Mouse (Mus musculus): ENCODE results near the gene Nmrk2. TPM values are rescaled to one million over a fixed set of nuclear protein-coding genes. Genes with fewer than 3 reads are reported as not detected.

The Nmrk2 gene
- polyA plus RNA-seq, 1 experiment from 2014 or later: 0.57 TPM

DNA sequence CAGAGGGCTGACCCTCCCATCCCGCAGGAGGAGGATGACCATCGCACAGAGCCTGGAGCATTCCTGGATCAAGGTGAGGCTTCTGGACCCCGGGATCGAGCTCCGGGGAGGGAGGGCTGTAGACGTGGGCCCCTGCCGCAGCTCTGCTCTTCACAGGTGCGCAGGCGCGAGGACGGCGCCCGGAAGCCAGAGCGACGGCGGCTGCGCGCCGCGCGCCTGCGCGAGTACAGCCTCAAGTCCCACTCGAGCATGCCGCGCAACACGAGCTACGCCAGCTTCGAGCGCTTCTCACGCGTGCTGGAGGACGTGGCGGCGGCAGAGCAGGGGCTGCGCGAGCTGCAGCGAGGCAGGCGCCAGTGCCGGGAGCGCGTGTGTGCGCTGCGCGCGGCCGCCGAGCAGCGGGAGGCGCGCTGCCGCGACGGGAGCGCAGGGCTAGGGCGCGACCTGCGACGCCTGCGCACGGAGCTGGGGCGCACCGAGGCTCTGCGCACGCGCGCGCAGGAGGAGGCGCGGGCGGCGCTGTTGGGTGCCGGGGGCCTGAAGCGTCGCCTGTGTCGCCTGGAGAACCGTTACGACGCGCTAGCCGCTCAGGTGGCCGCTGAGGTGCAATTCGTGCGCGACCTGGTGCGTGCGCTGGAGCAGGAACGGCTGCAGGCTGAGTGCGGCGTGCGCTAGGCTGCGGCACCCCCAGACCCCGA, 9.4 kb downstream of the Nmrk2 start:
- H3K36me3 ChIP-seq (ENCODE audit: control insufficient read depth, insufficient read depth, low read length): 0 out of 2 replicates have a peak, but pooled peaks cover 10% of the 10 kb centered on the region
- H3K9me3 ChIP-seq (replicated peaks; ENCODE audit: control insufficient read depth, low read length): no peaks in the 10 kb centered on the region
- peaks cover 6% of the 10 kb centered on the region for H3K27me3 ChIP-seq (ENCODE audit: control insufficient read depth, insufficient read depth, low read length)
- H3K9ac ChIP-seq (ENCODE audit: low read length): peak overlapping the region; percentile 93
- H3K4me1 ChIP-seq (ENCODE audit: control insufficient read depth, insufficient read depth, low read length): peaks cover 32% of the 10 kb centered on the region
- H3K4me3 ChIP-seq (replicated peaks; ENCODE audit: low read length): peak overlapping the region; percentile 65
- ATAC-seq (ENCODE audit: insufficient read depth, low FRiP score): peak; percentile 86
- H3K27ac ChIP-seq (ENCODE audit: low read length): peak overlapping the region; percentile 92
- H3K4me2 ChIP-seq (ENCODE audit: low read depth, low read length): peak overlapping the region; percentile 98
- WGBS: under 1% methylated on average over 84 of the region's 93 CpGs

DNA sequence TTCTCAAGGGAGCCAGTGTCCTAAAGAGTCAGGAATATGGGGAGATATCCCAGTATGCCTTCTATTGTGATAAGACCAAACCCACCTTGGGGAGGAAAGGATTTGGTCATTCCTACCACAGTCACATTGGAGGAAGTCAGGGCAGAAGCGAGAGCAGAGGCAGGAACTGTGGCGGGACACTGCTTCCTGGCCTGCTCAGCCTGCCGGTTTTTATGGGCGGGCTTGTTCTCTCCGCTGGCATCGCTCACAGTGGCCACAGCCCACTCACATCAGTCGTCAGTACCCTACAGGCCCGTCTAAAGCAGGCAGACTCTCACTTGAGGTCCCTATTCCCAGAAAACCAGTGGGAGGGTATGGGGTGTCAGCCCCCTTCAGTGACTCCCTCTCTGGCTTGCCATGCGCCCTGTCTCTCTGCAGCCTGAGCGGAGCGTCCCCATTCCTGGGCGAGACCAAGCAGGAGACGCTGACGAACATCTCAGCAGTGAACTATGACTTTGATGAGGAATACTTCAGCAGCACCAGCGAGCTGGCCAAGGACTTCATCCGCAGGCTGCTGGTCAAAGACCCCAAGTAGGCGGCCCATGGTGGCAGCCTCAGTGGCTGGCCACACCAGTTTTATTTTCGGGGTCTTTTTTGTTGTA, 10.4 kb downstream of the Nmrk2 start:
- Histone ChIP-seq H3K9ac (ENCODE audit: low read length) (peak overlapping the region; percentile 93; the same call in 1 of the 2 replicates), H3K9me3 (replicated peaks; ENCODE audit: control insufficient read depth, low read length) (no peaks in the 10 kb centered on the region), H3K27me3 (ENCODE audit: control insufficient read depth, insufficient read depth, low read length) (peaks cover 6% of the 10 kb centered on the region), H3K4me3 (replicated peaks; ENCODE audit: low read length) (peak overlapping the region; percentile 65; the same call in 1 of the 2 replicates), H3K36me3 (ENCODE audit: control insufficient read depth, insufficient read depth, low read length) (0 out of 2 replicates have a peak, but pooled peaks cover 10% of the 10 kb centered on the region), H3K4me1 (ENCODE audit: control insufficient read depth, insufficient read depth, low read length) (peaks cover 32% of the 10 kb centered on the region), H3K27ac (ENCODE audit: low read length) (peak overlapping the region; percentile 92), H3K4me2 (ENCODE audit: low read depth, low read length) (peak overlapping the region; percentile 98)
- WGBS: 81% methylated on average over 18 of the region's 18 CpGs
- no peak for ATAC-seq (ENCODE audit: insufficient read depth, low FRiP score)

DNA sequence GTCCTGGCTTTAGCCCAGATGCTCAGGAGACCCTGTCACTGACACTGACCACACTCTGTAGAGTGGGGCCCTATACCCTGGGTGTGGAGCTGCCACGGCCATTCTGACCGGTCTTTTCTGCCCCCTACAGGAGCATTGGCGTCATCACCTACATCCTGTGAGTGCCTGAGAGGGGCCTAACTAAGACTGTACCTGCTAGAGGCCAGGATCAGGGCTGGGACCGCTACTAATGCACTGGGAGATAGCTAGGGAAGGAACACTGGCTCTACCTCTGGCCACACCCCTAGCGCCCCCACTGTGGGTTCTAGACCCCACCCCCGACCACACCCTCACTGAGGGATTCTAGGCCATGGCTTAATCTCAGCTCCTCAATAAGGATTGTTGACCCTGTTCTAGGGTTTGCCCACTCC, 10.9 kb downstream of the Nmrk2 start:
- H3K36me3 ChIP-seq (ENCODE audit: control insufficient read depth, insufficient read depth, low read length): 0 out of 2 replicates have a peak, but pooled peaks cover 10% of the 10 kb centered on the region
- 61% methylated on average over 6 of the region's 6 CpGs for WGBS
- H3K9ac ChIP-seq (ENCODE audit: low read length): no peak overlapping the region; the same call in 1 of the 2 replicates
- H3K27me3 ChIP-seq (ENCODE audit: control insufficient read depth, insufficient read depth, low read length): peaks cover 6% of the 10 kb centered on the region
- peak overlapping the region; percentile 92 for H3K27ac ChIP-seq (ENCODE audit: low read length)
- ATAC-seq (ENCODE audit: insufficient read depth, low FRiP score): no peak
- H3K4me1 ChIP-seq (ENCODE audit: control insufficient read depth, insufficient read depth, low read length): peaks cover 32% of the 10 kb centered on the region
- H3K4me3 ChIP-seq (replicated peaks; ENCODE audit: low read length): no peak overlapping the region
- H3K9me3 ChIP-seq (replicated peaks; ENCODE audit: control insufficient read depth, low read length): no peaks in the 10 kb centered on the region
- no peak overlapping the region for H3K4me2 ChIP-seq (ENCODE audit: low read depth, low read length)

DNA sequence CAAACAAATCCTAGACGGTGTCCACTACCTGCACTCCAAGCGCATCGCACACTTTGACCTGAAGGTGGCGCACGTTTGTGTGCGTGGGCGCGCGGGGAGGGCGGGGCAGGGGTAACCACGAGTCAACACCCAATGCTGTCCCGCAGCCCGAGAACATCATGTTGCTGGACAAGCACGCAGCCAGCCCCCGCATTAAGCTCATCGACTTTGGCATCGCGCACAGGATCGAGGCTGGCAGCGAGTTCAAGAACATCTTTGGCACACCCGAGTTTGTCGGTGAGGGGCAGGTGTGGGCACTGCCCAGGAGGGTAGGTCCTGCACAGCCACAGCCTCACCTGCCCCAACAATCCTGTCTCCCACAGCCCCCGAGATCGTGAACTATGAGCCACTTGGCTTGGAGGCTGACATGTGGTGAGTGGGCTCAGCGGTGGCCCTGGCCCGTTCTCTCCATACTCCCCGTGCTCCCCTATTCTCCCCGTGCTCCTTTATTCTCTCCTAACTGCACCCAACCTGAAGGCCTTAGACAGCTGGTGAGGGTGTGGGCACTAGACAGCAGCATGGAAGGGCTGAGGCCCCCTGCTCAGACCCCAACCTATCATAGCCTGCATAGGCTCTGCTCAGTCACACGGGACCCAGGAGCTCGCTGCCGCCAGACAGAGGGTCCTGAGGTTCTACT, 11.5 kb downstream of the Nmrk2 start:
- Histone ChIP-seq H3K4me1 (ENCODE audit: control insufficient read depth, insufficient read depth, low read length) (peaks cover 32% of the 10 kb centered on the region), H3K4me3 (replicated peaks; ENCODE audit: low read length) (no peak overlapping the region), H3K27ac (ENCODE audit: low read length) (no peak overlapping the region; the same call in 1 of the 2 replicates), H3K27me3 (ENCODE audit: control insufficient read depth, insufficient read depth, low read length) (peaks cover 4% of the 10 kb centered on the region), H3K9ac (ENCODE audit: low read length) (no peak overlapping the region; the same call in 1 of the 2 replicates), H3K36me3 (ENCODE audit: control insufficient read depth, insufficient read depth, low read length) (0 out of 2 replicates have a peak, but pooled peaks cover 10% of the 10 kb centered on the region), H3K4me2 (ENCODE audit: low read depth, low read length) (no peak overlapping the region), H3K9me3 (replicated peaks; ENCODE audit: control insufficient read depth, low read length) (no peaks in the 10 kb centered on the region)
- 70% methylated on average over 31 of the region's 31 CpGs for WGBS
- ATAC-seq (ENCODE audit: insufficient read depth, low FRiP score): no peak

DNA sequence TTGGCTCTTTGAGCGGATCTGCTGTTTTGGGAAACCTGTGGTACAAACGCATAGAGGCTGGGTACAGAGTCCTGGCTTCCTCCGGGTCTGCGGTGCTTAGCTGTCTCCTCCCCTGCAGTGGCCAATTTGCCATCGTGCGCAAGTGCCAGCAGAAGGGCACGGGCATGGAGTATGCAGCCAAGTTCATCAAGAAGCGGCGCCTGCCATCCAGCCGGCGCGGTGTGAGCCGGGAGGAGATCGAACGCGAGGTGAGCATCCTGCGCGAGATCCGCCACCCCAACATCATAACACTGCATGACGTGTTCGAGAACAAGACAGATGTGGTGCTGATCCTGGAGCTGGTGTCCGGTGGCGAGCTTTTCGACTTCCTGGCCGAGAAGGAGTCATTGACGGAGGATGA, 12.0 kb downstream of the Nmrk2 start:
- 75% methylated on average over 26 of the region's 26 CpGs for WGBS
- Histone ChIP-seq H3K9ac (ENCODE audit: low read length) (no peak overlapping the region), H3K27me3 (ENCODE audit: control insufficient read depth, insufficient read depth, low read length) (no peaks in the 10 kb centered on the region; the same call in 1 of the 2 replicates), H3K9me3 (replicated peaks; ENCODE audit: control insufficient read depth, low read length) (no peaks in the 10 kb centered on the region), H3K27ac (ENCODE audit: low read length) (no peak overlapping the region), H3K4me1 (ENCODE audit: control insufficient read depth, insufficient read depth, low read length) (peaks cover 36% of the 10 kb centered on the region), H3K4me2 (ENCODE audit: low read depth, low read length) (no peak overlapping the region), H3K36me3 (ENCODE audit: control insufficient read depth, insufficient read depth, low read length) (0 out of 2 replicates have a peak, but pooled peaks cover 10% of the 10 kb centered on the region), H3K4me3 (replicated peaks; ENCODE audit: low read length) (no peak overlapping the region)
- no peak for ATAC-seq (ENCODE audit: insufficient read depth, low FRiP score)

DNA sequence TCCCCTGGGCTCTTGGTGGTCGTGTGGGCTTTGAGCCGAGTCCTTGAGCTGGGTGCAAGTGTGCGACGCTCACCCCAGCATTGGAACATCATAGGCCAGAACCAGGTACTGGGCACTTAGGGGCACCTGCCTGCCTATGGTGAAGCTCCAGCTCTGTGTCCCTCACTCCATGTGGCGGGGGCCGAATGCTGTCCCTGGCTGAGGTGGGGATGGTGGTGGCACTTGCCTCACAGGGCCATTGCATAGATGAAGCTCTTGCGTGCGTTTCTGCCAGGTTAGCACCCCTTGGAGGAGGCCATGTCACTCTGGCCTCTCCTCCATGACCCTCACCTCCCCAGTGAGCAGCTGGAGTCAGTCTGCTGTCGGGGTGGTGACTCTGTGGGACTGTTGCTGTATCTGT, 14.7 kb downstream of the Nmrk2 start:
- no peak for ATAC-seq (ENCODE audit: insufficient read depth, low FRiP score)
- Histone ChIP-seq H3K4me1 (ENCODE audit: control insufficient read depth, insufficient read depth, low read length) (peaks cover 32% of the 10 kb centered on the region), H3K9me3 (replicated peaks; ENCODE audit: control insufficient read depth, low read length) (no peaks in the 10 kb centered on the region), H3K27ac (ENCODE audit: low read length) (no peak overlapping the region), H3K4me2 (ENCODE audit: low read depth, low read length) (no peak overlapping the region), H3K9ac (ENCODE audit: low read length) (no peak overlapping the region), H3K4me3 (replicated peaks; ENCODE audit: low read length) (no peak overlapping the region), H3K27me3 (ENCODE audit: control insufficient read depth, insufficient read depth, low read length) (no peaks in the 10 kb centered on the region), H3K36me3 (ENCODE audit: control insufficient read depth, insufficient read depth, low read length) (0 out of 2 replicates have a peak, but pooled peaks cover 10% of the 10 kb centered on the region)
- WGBS: 94% methylated on average over 9 of the region's 9 CpGs

DNA sequence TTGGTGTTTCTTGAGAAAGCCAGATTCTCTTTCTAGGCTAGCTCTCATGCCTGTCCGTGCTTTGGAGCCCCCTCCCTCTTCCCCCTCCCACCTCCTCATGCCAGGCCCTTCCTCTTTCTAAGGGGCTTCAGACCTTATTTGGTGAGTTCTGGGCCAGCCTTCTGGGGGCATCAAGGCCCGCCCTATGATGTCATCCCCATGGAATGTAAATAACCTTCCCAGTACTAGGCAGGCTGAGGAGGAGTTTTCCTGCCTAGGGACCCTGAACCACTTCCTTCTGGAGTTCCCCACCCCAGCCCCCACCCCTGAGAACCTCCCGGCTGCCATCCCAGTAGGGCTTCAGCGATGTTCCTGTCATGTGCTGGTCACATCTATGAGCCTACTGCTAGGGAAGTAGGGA, 17.1 kb downstream of the Nmrk2 start:
- WGBS: 10% methylated on average over 4 of the region's 4 CpGs
- Histone ChIP-seq H3K4me1 (ENCODE audit: control insufficient read depth, insufficient read depth, low read length) (peaks cover 24% of the 10 kb centered on the region), H3K27ac (ENCODE audit: low read length) (peak overlapping the region; percentile 91), H3K9me3 (replicated peaks; ENCODE audit: control insufficient read depth, low read length) (no peaks in the 10 kb centered on the region), H3K9ac (ENCODE audit: low read length) (0 out of 2 replicates have a peak overlapping the region, but pooled peaks have one; percentile 84), H3K36me3 (ENCODE audit: control insufficient read depth, insufficient read depth, low read length) (peaks cover 28% of the 10 kb centered on the region), H3K4me3 (replicated peaks; ENCODE audit: low read length) (no peak overlapping the region), H3K27me3 (ENCODE audit: control insufficient read depth, insufficient read depth, low read length) (no peaks in the 10 kb centered on the region), H3K4me2 (ENCODE audit: low read depth, low read length) (peak overlapping the region; percentile 85; the same call in 1 of the 2 replicates)
- peak; percentile 23; the same call in 1 of the 2 replicates for ATAC-seq (ENCODE audit: insufficient read depth, low FRiP score)

DNA sequence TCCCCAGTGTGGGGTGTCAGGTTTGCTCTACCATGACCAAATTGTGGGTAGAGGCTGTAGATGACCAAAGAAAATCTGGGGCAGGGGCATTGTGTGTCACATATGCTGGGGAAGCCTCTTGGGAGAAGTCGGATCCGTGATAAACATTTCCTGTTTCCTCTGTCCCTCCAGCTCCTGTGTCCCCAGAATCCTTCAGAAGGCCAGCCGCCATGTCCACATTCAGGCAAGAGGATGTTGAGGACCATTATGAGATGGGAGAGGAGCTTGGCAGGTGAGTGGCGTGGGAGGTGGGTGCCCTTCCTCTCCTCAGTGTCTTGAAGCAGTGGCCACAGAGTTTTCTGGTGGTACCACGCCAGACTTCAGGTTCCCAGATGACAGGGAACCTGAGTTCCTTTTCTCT, 18.0 kb downstream of the Nmrk2 start, which contains the start of gene 4930442H23Rik:
Gene 4930442H23Rik (minus strand): TSS at position 45 of the 400 bp plus-strand sequence.
- 86% methylated on average over 5 of the region's 5 CpGs for WGBS
- peak within 1 kb of the TSS; percentile 93 for H3K27ac ChIP-seq (ENCODE audit: low read length)
- H3K4me3 ChIP-seq (replicated peaks; ENCODE audit: low read length): peak within 1 kb of the TSS; percentile 82
- H3K4me2 ChIP-seq (ENCODE audit: low read depth, low read length): peak within 1 kb of the TSS; percentile 85
- no peaks in the 10 kb centered on the region for H3K27me3 ChIP-seq (ENCODE audit: control insufficient read depth, insufficient read depth, low read length)
- ATAC-seq (ENCODE audit: insufficient read depth, low FRiP score): no peak
- H3K9ac ChIP-seq (ENCODE audit: low read length): peak within 1 kb of the TSS; percentile 84
- no peaks in the 10 kb centered on the region for H3K9me3 ChIP-seq (replicated peaks; ENCODE audit: control insufficient read depth, low read length)
- H3K36me3 ChIP-seq (ENCODE audit: control insufficient read depth, insufficient read depth, low read length): peaks cover 37% of the 10 kb centered on the region
- H3K4me1 ChIP-seq (ENCODE audit: control insufficient read depth, insufficient read depth, low read length): peaks cover 27% of the 10 kb centered on the region
